Mouse (Mus musculus): Measurements from ENCODE around the gene Man1a2.

Gene Man1a2

GRCm38 (mm10) chr3:100561561-100562175 is 123.6 kb downstream of the Man1a2 start:
- DNase-seq = no peak

GRCm38 (mm10) chr3:100559431-100559830 is 125.9 kb downstream of the Man1a2 start:
- no peak for DNase-seq

- DNase-seq = no peak
Observed at GRCm38 (mm10) chr3:100558211-100558708, 127.0 kb downstream of the Man1a2 start.

GRCm38 (mm10) chr3:100554843-100555242 is 130.5 kb downstream of the Man1a2 start:
- peak; percentile 22 for DNase-seq

GRCm38 (mm10) chr3:100552171-100552570 is 133.1 kb downstream of the Man1a2 start:
- no peak for DNase-seq

- DNase-seq = no peak
Observed at GRCm38 (mm10) chr3:100547913-100548292, 137.4 kb downstream of the Man1a2 start.

- no peak for DNase-seq
Observed at GRCm38 (mm10) chr3:100547162-100547912, 138.0 kb downstream of the Man1a2 start.

GRCm38 (mm10) chr3:100536686-100537085 is 148.6 kb downstream of the Man1a2 start:
- no peak for DNase-seq

GRCm38 (mm10) chr3:100535902-100536301 is 149.4 kb downstream of the Man1a2 start:
- no peak for DNase-seq

GRCm38 (mm10) chr3:100535298-100535697 is 150.0 kb downstream of the Man1a2 start:
- DNase-seq = no peak

GRCm38 (mm10) chr3:100534394-100534793 is 150.9 kb downstream of the Man1a2 start:
- no peak for DNase-seq

GRCm38 (mm10) chr3:100533429-100533828 is 151.9 kb downstream of the Man1a2 start:
- no peak for DNase-seq

- no peak for DNase-seq
Observed at GRCm38 (mm10) chr3:100530919-100531318, 154.4 kb downstream of the Man1a2 start.

- no peak for DNase-seq
Observed at GRCm38 (mm10) chr3:100530244-100530788, 155.0 kb downstream of the Man1a2 start.

- peak; percentile 13 for DNase-seq
Observed at GRCm38 (mm10) chr3:100522671-100523070, 162.6 kb downstream of the Man1a2 start.

GRCm38 (mm10) chr3:100521626-100522025 is 163.7 kb downstream of the Man1a2 start:
- no peak for DNase-seq

GRCm38 (mm10) chr3:100515754-100516141 is 169.6 kb downstream of the Man1a2 start:
- no peak for DNase-seq

- no peak for DNase-seq
Observed at GRCm38 (mm10) chr3:100515093-100515753, 170.1 kb downstream of the Man1a2 start.
